Comparison of ENCODE assay signal across 18 mouse cellular contexts in genomic region chr10:97332639-97333038, GRCm38 (mm10).
"Had no signal": no experiment of that assay in that cellular context is flagged by ENCODE, and none has a peak within 500 bp of the region (broad histone marks: within the 10 kb centered on the region; RNA-seq: fewer than 3 reads in every experiment).

No protein-coding gene starts in this region.

- H3K4me1 ChIP-seq: neural tube, embryonic 12.5 days; neural tube, embryonic 15.5 days; stomach, embryonic 15.5 days had no signal

- DNase-seq: kidney, adult 2 months; kidney, postnatal 36 days; liver, postnatal 0 days; lung, embryonic 14.5 days; midbrain, embryonic 14.5 days; retina, postnatal 1 day; right cerebral cortex, postnatal 25 days; spleen, adult 18-20 months; thymus, postnatal 25 days had no signal

- H3K27ac ChIP-seq: kidney, postnatal 0 days; liver, embryonic 14.5 days; macrophage; neural tube, embryonic 12.5 days; neural tube, embryonic 15.5 days; stomach, embryonic 15.5 days had no signal

- H3K4me2 ChIP-seq: liver, embryonic 11.5 days; lung, embryonic 14.5 days; neural tube, embryonic 12.5 days; neural tube, embryonic 15.5 days; stomach, embryonic 15.5 days had no signal

- H3K9ac ChIP-seq: liver, embryonic 14.5 days; liver, postnatal 0 days; lung, embryonic 14.5 days; neural tube, embryonic 12.5 days; neural tube, embryonic 15.5 days; stomach, embryonic 15.5 days had no signal

- ATAC-seq: intestine, postnatal 0 days; liver, postnatal 0 days; lung, postnatal 0 days had no signal

- H3K27me3 ChIP-seq: neural tube, embryonic 12.5 days; neural tube, embryonic 15.5 days; stomach, embryonic 15.5 days had no signal

- H3K36me3 ChIP-seq: neural tube, embryonic 12.5 days; neural tube, embryonic 15.5 days; stomach, embryonic 15.5 days had no signal

- H3K9me3 ChIP-seq: neural tube, embryonic 12.5 days; neural tube, embryonic 15.5 days; stomach, embryonic 15.5 days had no signal

- H3K4me3 ChIP-seq: neural tube, embryonic 12.5 days; neural tube, embryonic 15.5 days; stomach, embryonic 15.5 days had no signal
